In the genomic region with DNA sequence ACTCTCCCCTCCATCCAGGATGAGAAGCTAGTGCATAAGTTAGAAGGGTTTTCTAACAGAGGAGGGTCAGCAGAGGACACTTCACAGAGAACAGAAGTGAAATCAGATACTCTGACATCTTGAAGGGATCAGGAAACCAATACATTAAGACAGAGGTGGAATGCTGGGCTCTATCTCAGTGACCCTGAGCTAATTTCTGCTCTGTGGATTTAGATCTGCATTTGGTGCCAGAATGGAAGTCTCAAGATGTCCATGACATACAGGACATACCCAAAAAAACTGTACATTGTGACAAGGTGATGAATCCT, we compare ENCODE assay signal across 21 mouse cellular contexts.
DNase-seq lines count a peak whose midpoint lies in the region; ATAC-seq and TF ChIP-seq lines count a peak whose summit lies in the region.
"Had no signal": no experiment of that assay in that cellular context is flagged by ENCODE, and none has a peak within 500 bp of the region (broad histone marks: within the 10 kb centered on the region; RNA-seq: fewer than 3 reads in every experiment).

No protein-coding gene starts in this region.

- no peaks in the 10 kb centered on the region for H3K36me3 ChIP-seq in kidney, adult 2 months (ENCODE audit: control insufficient read depth, insufficient read depth, low read length)
- H3K36me3 ChIP-seq in kidney, postnatal 0 days (ENCODE audit: insufficient read depth, low read length) = no peaks in the 10 kb centered on the region
- H3K36me3 ChIP-seq: embryonic facial prominence, embryonic 13.5 days; forebrain, embryonic 12.5 days; heart, embryonic 10.5 days; hindbrain, embryonic 12.5 days had no signal

- TF ChIP-seq POLR2A in kidney, adult 2 months (IDR thresholded peaks at IDR 0.05; ENCODE audit: low read depth, low read length) = no peak

- no peak overlapping the region for H3K4me2 ChIP-seq in kidney, postnatal 0 days (ENCODE audit: low read length)
- H3K4me2 ChIP-seq: embryonic facial prominence, embryonic 13.5 days; forebrain, embryonic 12.5 days; hindbrain, embryonic 12.5 days had no signal

- no peak overlapping the region for H3K4me3 ChIP-seq in kidney, adult 2 months (ENCODE audit: insufficient read depth, low read depth, low read length)
- no peak overlapping the region for H3K4me3 ChIP-seq in kidney, postnatal 0 days (replicated peaks; ENCODE audit: low read depth, low read length)
- H3K4me3 ChIP-seq: embryonic facial prominence, embryonic 13.5 days; forebrain, embryonic 12.5 days; heart, embryonic 10.5 days; hindbrain, embryonic 12.5 days had no signal

- H3K27me3 ChIP-seq in kidney, adult 2 months (replicated peaks; ENCODE audit: control insufficient read depth, insufficient read depth, low read length) = no peaks in the 10 kb centered on the region
- no peaks in the 10 kb centered on the region for H3K27me3 ChIP-seq in kidney, postnatal 0 days (ENCODE audit: insufficient read depth, low read length)
- H3K27me3 ChIP-seq: embryonic facial prominence, embryonic 13.5 days; forebrain, embryonic 12.5 days; hindbrain, embryonic 12.5 days had no signal

- no peak overlapping the region for H3K9ac ChIP-seq in kidney, postnatal 0 days (ENCODE audit: low read depth, low read length)
- H3K9ac ChIP-seq: embryonic facial prominence, embryonic 13.5 days; forebrain, embryonic 12.5 days; hindbrain, embryonic 12.5 days had no signal

- no peak for DNase-seq in kidney, adult 2 months
- DNase-seq in kidney, postnatal 36 days = no peak
- DNase-seq in kidney, postnatal 0 days (ENCODE audit: low spot score) = no peak
- no peak for DNase-seq in kidney, postnatal 25 days
- peak; percentile 63 for DNase-seq in embryo, embryonic 10.5 days (ENCODE audit: low spot score)
- DNase-seq in frontal cortex, postnatal 10 days (ENCODE audit: low spot score in 2 of 2) = no peak
- DNase-seq: adrenal gland, adult 8-10 months; adrenal gland, postnatal 36 days; cerebellum, adult 11 months; cerebellum, adult 8-10 months; cerebellum, postnatal 14 days; gastrocnemius, postnatal 25 days; heart, postnatal 10 days; heart, postnatal 4 days had no signal

- peaks cover 9% of the 10 kb centered on the region for H3K4me1 ChIP-seq in kidney, adult 2 months (ENCODE audit: control insufficient read depth, insufficient read depth, low read length)
- peaks cover 16% of the 10 kb centered on the region; the same call in 1 of the 2 replicates for H3K4me1 ChIP-seq in kidney, postnatal 0 days (replicated peaks; ENCODE audit: insufficient read depth, low read length)
- H3K4me1 ChIP-seq: embryonic facial prominence, embryonic 13.5 days; forebrain, embryonic 12.5 days; heart, embryonic 10.5 days had no signal

- H3K27ac ChIP-seq in kidney, adult 2 months (ENCODE audit: insufficient read depth, low read depth, low read length) = peak overlapping the region; percentile 82
- peak overlapping the region; percentile 14; the same call in 1 of the 2 replicates for H3K27ac ChIP-seq in kidney, postnatal 0 days
- H3K27ac ChIP-seq: embryonic facial prominence, embryonic 13.5 days; forebrain, embryonic 12.5 days; heart, embryonic 10.5 days; hindbrain, embryonic 12.5 days had no signal

- TF ChIP-seq CTCF in kidney, adult 2 months (conservative IDR thresholded peaks at IDR 0.05; ENCODE audit: insufficient read depth, insufficient read length, low read depth, low read length) = no peak
- TF ChIP-seq CTCF in kidney, postnatal 0 days (IDR thresholded peaks at IDR 0.05; ENCODE audit: low read depth) = no peak

- peak; percentile 29; the same call in 1 of the 2 replicates for ATAC-seq in kidney, postnatal 0 days (replicated peaks; ENCODE audit: low FRiP score, low read depth)
- ATAC-seq: forebrain, embryonic 16.5 days; hindbrain, embryonic 16.5 days; inflammation-experienced regulatory T-cells, adult 6 months had no signal

- H3K9me3 ChIP-seq in kidney, postnatal 0 days (replicated peaks; ENCODE audit: low read length) = no peaks in the 10 kb centered on the region
- H3K9me3 ChIP-seq: embryonic facial prominence, embryonic 13.5 days; forebrain, embryonic 12.5 days; heart, embryonic 10.5 days; hindbrain, embryonic 12.5 days had no signal
